Mouse (Mus musculus) right cerebral cortex, adult 18-20 months (tissue): ENCODE data around the gene Olfr623.

ENCODE experiments used
- DNase-seq: peaks from one replicate; pipeline ENCODE4 v3.0.0; 2022; ENCODE audit warnings: mixed read lengths

The Olfr623 gene

GRCm38 (mm10) chr7:103663598-103663997 lies at the start of gene Olfr623:
Olfr623 (minus strand) TSS chr7:103663698.
- no peak for DNase-seq

GRCm38 (mm10) chr7:103712024-103712423 lies 48.5 kb upstream of the Olfr623 start:
- DNase-seq = no peak

GRCm38 (mm10) chr7:103699469-103699868 lies 36.0 kb upstream of the Olfr623 start:
- no peak for DNase-seq

GRCm38 (mm10) chr7:103682420-103682819 lies 18.9 kb upstream of the Olfr623 start, which contains the start of gene Olfr625-ps1:
Olfr625-ps1 (plus strand) TSS chr7:103682720.
- no peak for DNase-seq

- DNase-seq = no peak
Observed at GRCm38 (mm10) chr7:103671091-103671490, 7.6 kb upstream of the Olfr623 start, which contains the start of gene Olfr624. Olfr624 (minus strand) TSS chr7:103671191.

- DNase-seq = no peak
Observed at GRCm38 (mm10) chr7:103644070-103644469, 19.4 kb downstream of the Olfr623 start.

- DNase-seq = no peak
Observed at GRCm38 (mm10) chr7:103642602-103643001, 20.9 kb downstream of the Olfr623 start, which contains the start of gene Olfr622. Olfr622 (minus strand) TSS chr7:103642702.

GRCm38 (mm10) chr7:103636795-103637194 lies 26.7 kb downstream of the Olfr623 start:
- no peak for DNase-seq

GRCm38 (mm10) chr7:103612434-103612833 lies 51.1 kb downstream of the Olfr623 start, which contains the start of gene Olfr620:
Olfr620 (minus strand) TSS chr7:103612534.
- no peak for DNase-seq
